Mouse (Mus musculus): ENCODE measurements around the gene Prph.
"Not testable (repeated sequence)": the region's sequence is repeated elsewhere in the genome, so short reads cannot be mapped to it uniquely, and the experiment has no call there.

Prph gene

DNA sequence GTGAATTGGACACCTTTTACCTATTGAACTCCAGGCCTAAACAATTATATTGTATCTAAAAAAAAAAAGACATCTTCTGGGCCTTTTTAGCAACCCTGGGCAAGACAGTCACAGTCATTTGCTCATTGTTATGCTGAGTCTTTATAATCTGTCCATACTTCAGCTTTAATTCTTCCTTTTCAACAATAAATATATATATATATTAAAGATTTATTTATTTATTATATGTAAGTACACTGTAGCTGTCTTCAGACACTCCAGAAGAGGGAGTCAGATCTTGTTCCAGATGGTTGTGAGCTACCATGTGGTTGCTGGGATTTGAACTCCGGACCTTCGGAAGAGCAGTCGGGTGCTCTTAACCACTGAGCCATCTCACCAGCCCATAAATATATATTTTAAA lies 21.0 kb downstream of the Prph start:
- DNase-seq (ENCODE audit: low spot score in 2 of 2): not testable (repeated sequence)

DNA sequence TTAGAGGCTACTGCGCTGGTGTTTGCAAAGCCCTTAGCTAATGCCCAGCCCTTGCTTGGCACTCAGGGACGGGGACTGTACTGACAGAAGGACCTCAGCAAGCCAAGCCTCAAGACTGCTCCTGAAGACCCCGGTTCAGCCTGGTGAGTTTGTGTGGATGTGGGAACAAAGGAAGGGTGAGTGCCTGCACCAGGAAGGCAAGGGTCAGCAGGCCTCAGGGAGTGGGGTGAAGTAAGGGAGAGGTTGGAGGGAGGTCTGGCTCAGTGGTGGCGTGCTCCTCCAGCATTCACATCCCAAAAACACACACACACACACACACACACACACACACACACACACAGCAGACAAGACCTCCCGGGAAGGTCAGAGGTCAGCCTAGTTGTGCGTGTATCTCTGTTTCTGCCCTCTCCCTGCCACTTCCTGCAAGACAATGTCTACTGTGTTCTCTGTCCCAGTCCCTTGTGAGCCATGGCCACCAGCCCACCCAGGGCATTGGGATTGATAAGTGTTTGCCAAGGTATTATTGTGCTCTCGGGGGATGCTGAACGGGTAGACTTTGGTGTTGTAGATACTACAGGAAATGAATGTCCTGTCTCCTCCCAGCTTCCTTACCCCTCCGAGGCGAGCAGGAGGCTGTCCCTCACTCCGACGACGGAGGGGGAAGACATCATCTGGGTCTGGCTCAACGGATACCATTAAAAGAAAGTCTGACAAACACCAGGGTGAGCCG lies 23.4 kb downstream of the Prph start:
- DNase-seq (ENCODE audit: low spot score in 2 of 2): no peak

DNA sequence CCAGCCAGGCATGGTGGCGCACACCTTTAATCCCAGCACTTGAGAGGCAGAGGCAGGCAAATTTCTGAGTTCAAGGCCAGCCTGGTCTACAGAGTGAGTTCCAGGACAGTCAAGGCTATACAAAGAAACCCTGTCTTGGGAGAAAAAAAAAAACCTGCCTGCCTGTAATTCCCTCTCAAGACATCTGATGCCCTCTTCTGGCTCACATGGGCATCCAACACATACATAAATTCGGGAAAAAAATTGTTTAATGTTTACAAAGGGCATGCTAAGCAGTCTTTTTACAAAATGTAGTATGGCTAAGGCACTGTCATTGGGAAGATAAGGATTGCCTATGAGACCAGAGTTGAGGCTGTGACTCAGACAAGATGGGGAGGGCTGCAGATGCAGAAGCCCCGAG lies 24.8 kb downstream of the Prph start:
- DNase-seq (ENCODE audit: low spot score in 2 of 2): no peak

DNA sequence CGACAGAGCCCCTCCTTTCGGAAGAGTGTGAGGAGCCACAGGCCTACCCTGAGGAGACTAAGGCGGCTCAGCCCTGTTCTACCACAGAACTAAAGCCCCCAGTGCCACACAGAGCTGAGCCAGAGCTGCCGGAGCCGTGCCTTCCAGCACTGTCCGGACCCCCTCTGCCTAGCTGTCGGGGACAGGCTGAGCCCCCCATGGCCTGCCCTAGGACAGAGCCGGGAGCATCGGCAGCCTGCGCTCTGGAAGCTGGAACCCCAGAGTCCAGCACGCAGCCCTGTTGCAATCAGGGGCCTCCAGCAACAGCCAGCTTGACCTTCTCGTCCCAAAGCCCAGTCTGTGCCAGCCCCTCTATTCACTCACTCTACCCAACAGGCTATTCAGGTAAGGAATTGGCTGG lies 27.3 kb downstream of the Prph start:
- no peak for DNase-seq (ENCODE audit: low spot score in 2 of 2)

DNA sequence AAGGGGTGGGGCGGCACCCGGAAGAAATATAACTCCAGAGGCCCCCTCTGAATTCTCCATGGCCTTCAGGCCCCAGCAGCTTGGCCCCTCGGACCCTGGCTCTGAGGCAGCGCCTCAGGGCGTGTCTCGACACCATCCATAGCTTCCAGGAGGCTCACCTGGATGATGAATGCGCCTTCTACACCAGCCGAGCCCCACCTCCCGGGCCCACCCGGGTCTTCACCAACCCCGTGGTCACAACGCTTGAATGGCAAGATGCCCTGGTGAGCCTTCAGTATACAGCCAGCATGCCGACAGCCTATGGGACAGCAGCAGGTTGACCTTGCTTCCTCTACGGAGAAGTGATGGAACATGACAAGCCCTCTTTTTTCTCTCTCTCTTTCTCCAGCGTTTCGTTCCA lies 27.9 kb downstream of the Prph start:
- no peak for DNase-seq (ENCODE audit: low spot score in 2 of 2)

DNA sequence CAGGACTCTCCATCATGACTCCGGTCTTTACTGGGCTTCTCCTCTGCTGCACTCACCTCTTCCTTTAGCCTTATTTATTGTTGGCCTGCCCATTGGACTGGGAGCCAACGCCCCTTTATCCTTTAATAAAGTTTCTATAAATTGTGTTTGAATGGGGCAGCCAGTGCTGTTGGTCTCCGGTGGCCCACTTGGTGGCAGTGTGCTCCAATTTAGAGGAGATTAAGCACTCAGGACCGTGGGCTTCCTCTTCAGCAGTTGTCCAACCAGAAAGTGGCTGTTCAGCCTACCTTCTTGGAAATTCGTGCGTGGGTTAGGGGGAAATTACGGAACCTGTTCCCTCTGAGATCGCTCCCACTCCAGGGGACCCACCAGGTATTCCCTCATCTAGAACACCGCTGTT lies 28.3 kb downstream of the Prph start:
- peak in 1 of 2 experiments; percentile 52 for DNase-seq (ENCODE audit: low spot score in 2 of 2)

DNA sequence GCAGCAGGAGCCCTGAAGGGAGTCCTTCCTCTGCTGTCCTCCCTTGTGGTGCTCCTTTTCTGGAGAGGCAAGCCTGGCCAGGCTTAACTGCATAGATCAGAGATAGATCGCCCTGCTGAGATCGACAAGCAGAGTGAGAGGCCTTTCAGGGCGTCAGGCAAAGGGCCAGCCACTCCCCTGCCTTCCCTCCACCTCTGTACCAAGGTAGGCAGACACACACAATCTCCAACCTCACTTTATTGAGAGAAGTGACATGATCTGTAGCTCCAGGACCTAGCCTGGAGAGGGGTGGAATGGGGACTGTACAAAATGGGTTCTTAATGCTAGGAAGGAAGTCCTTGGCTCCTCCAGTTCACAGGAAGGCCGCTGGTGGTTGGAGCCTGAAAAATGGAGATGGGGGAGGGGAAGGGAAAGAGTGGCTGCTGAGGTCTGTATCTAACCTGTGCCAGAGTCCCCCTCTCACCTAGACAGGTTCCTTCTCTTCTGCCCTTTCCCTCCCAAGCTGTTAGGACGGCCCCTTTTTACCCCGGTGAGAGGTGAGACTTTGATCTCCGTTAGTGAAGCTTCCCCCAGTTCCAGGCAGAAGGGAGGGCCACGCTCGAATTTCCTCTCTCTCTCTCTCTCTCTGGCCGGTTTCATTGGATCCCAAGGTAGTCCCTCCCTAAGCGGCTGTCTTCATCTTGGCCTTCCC lies 29.0 kb downstream of the Prph start:
- no peak for DNase-seq (ENCODE audit: low spot score in 2 of 2)

DNA sequence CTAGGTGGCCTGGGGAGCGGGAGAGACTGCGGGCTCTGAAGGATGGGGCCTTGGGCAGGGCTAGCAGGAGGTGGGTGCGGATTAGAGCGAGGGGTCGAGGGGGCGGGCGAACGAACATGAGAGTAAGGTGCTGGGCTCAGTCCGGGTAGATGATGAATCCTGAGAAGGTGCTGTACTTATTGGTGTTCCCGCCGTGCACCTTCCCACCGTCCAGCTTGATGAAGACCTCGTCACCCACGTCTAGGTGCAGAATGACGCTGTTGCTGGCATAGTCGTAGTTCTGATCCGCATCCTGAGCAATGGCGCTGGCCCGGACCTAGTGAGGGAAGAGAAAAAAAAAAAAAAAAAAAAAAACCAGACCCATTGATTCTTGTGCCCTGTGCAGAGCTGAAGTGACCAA lies 29.6 kb downstream of the Prph start:
- no peak for DNase-seq (ENCODE audit: low spot score in 2 of 2)

DNA sequence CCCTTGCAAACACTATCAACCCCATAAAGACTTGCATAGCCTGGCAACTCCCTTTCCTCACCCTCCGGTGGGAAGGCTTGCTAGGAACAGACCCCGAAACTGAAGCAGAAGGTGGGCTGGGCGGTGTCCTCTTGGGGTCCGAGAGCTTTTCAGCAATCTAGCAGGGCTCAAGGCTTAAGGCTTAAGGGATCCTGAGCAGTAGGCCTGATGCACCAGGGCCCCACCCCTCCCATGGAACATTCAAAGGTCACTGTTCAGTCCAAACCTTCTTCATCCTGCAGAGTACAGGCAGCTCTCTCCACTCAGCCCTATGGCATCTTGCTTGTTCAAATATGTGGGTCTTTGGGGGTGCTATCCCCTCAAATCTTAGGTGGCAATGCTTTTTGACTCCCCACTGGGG lies 31.0 kb downstream of the Prph start:
- DNase-seq (ENCODE audit: low spot score in 2 of 2): no peak

DNA sequence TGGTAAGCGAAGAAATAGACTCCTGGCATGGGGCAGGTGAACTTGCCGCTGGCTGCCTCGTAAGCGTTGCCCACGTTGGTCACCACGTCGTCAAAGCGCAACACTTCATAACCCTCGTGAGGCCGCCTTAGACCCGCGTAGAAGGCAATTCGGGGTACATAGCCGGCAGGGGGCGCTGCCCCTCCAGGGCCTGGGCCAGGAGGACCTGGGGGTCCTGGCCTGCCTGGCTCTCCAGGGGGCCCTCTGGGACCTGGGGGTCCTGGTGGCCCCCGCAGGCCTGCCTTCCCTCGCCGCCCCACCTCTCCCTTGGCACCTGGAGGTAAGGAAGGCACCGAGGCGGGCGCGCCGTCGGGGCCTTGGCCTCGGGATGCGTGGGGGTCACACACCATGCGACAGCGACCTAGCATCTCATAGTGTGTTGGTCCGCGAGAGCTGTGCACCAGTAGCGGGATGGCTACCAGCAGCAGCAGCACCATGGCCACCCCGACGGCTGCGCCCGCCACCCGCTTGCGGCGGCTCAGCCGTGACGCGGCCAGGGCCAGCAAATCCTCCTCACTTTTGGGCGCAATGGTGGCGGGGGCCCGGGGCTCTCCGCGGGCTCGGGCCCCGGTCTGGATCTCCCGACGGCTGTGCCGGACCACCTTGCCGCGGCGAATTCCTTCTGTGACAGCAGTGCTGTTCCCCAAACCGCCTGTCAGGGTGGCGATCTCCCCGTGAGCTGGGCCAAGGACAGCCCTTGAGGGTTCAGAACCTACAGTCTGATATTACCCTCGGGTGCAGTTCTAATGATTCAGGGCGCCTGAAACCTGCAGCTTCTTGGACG lies 32.5 kb downstream of the Prph start, which contains the start of gene C1ql4:
TSS of gene C1ql4 (minus strand) at position 565 of the 823 bp plus-strand sequence.
- DNase-seq (ENCODE audit: low spot score in 2 of 2): no peak

DNA sequence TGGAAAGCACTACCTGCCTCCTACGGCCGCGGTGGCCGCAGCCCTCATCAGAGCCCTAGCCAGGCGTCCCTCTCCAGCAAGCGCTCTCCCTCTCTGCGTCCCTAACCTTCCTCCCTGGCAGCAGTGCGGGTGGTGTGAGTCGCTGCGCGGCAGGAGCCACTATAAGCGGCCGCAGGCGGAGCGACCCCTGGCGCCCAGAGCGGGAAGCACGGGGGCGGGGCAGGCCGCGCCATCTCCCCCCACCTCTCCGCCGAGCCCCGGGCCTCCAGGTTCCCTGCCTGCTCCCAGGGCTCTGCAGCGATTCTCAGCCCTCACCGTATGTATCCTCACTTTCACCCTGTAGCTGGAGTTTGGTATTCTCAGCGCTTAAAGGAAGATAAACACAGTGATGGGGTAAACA lies 33.3 kb downstream of the Prph start:
- peak; percentile 32 to 50 for DNase-seq (ENCODE audit: low spot score in 2 of 2)

DNA sequence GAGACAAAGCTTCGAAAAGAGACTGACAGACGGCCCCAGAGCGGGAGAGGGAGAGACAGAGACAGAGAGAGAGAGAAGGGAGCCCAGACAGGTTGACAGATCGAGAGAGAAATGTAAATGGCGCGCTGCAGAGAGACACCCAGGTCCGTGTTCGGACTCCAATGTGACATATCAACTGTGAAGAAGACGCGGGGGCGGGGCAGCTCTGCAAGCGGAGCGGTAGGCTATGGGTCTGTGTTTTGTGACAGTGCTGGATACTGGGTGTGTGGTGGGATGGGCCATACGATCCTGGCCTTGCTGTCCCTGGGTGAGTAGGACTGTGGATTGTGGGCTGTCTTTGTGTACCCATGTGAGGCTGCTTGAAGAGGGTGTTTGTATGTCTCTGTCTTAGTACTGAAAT lies 34.1 kb downstream of the Prph start:
- DNase-seq (ENCODE audit: low spot score in 2 of 2): no peak

DNA sequence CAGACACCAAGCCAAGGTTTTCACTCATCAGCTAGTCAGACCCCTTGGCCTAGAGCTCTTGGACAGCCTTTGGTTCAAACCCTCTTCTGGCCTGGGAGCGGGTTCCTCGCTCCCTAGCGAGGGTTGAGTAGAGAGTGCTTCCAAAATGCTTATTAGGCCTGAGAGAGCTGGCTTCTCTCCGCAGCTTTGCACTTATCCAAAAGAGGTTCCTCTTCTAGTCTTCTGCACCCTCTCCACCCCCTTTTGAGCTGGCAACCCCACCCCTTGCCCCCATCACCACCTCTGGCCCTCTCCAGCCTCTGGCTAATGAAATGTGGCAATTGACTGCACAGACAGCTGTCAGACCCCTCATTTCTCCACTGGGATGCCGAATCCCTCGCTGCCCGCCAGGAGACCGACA lies 37.9 kb downstream of the Prph start, which contains the start of gene Dnajc22:
TSS of gene Dnajc22 (plus strand) at position 301 of the 400 bp plus-strand sequence.
- DNase-seq (ENCODE audit: low spot score in 2 of 2): no peak

DNA sequence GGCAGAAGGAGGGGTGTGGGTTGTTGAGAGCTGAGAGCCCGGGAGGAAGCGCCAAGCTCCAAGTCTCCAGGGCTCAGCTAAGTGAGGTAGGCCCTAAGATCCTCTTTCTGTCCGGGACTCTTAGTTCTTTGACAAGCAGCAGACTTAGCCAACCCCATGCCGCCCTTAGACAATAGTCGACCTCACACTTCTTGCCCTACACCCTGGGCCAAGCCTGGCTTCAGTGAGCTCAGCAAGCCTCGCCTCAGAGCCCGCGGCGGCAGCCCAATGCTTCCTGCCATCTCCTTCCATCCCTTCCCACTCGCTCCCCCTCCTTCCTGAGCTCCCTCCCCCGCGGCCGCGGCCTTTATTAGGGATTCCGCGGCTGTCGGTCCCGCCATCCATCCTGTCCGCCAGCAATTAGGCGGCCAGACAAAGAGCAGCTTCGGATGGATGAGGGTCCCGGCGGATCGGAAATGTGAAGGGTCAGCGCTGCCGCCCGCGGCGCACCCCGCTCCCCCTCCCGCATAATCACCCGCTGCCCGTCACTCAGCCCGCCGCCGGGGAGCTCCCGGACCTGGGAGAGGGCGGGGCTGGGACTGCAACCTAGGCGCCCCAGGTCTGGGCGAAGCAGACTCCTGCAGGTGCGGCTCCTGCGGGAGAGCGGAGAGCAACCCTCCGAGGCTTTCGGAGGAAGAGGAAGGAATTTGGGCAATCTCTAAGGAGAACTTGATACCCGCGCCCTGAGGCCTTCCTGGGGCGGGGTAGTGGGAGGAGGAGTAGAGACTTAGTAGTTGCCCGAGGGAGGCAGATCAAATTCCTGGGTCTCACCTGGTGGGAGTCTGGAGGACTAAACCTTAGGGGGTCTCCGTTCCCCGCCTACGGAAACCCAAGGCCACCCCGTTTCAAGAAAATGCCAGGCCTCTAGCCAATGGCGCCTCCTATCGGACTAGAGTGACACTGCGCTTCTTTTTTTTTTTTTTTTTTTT lies 38.6 kb downstream of the Prph start:
- no peak for DNase-seq (ENCODE audit: low spot score in 2 of 2)

DNA sequence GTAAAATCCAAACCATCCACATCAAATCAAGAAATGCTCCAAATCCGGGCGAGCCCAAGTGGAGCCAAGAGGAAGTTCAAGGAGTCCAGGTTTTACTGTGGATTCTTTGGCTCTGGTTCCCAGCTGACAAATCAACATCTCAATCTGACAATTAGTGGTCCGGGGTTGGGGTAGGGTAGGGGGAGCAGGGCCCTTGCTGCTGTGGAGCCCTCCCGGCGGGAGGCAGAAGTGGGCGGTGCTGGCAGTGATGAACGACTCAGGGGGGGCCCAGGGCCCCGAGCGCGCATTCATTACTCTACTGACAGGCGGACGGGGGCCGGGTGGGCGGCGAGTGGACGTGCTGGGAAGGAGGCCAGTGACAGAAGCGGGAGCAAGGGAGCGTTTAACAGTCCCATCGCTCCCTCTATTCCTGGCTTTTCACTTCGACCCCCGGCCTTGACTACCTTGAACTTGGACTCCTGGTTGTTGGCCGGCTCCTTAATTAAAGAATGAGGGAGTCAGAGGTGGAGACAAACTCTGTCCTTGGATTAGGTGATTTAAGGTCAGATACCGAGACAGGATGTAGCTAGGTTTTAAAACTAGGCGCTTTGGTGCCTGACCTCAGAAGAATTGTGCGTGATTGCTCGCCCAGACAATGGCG lies 39.8 kb downstream of the Prph start:
- no peak for DNase-seq (ENCODE audit: low spot score in 2 of 2)

DNA sequence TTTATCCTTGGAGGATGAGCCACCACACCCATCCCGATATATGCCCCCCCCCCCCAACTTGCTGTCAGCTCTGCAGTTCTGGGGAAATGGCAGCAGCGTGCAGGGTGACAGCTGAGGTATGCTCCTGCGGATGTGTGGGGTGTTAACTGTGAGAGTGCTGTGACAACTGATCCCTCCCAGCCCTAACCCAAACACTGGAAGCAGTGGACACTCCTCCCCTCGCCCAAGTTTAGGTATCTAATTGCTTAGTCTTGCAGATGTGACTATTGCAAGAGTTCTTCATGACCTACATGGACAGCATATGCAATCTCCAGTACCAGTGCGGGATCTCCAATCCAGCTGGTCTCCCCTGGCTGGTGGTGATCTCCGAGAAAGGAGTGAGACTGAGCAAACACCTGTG lies 40.4 kb downstream of the Prph start:
- DNase-seq (ENCODE audit: low spot score in 2 of 2): no peak

DNA sequence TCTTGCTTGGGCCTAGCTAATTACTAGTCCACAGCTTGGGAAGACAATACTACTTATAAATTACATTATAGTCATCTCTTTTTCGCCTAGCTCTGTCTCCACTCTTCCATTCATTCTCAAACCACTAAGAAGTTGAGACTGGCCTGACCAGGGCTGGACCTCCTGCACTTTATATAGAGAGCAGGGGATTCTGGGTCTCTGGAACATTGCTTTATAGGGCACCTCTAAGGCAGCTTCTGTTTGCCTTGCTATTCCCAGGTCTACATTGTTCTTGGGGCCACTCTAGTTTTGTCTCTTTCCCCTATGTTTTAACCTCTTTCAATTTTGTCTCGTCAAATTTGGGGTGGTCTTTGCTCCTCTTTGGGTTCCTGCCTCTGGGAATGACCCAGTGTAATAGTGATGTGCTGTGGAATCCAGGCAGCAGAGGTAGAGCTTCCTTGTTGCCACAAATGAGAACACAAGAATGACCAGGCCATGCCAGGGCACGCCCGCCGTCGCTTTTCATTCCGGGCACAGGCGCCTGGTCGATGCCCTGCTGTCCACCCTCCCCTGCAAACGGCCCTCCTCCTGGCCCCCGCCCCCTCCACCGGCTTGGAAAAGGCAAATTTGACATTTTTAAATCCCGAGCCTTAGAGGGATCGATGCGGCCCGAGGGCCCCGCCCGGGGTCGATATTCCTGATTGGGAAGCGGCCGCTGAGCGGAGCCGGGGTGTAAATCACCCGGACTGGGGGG lies 41.3 kb downstream of the Prph start:
- no peak for DNase-seq (ENCODE audit: low spot score in 2 of 2)

DNA sequence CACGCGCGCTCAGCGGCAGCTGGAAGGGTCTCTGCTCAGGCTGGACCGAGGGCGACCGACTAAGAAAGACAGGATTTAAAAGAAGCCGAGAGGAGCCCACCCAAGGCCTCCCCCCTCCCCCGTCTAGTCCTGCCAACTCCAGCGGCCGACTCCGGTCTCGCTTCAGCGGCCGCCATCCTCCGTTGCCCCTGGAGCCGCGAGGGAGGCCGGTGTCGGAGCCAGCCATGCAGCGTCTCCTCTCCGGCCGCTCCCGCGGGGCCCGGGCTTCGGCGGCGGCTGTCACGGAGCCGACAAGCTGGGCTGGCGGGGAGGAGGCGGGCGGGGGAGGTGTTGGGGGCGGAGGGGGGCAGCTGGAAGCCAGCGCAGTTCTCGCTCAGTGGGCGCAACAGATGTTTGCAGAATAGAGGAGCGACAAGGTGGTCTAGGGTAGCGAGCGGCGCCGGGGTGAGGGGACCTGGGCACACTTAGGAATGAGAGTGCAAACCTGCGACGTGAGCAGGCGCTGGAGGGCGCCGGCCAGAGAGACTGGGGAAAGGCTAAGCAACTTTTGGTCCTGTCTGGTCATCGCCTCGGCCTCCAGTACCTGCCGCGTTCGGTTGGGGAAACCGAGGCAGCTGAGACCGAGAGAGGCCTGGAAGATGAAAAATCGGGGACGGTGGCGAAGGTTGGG lies 42.0 kb downstream of the Prph start:
- DNase-seq (ENCODE audit: low spot score in 2 of 2): no peak

DNA sequence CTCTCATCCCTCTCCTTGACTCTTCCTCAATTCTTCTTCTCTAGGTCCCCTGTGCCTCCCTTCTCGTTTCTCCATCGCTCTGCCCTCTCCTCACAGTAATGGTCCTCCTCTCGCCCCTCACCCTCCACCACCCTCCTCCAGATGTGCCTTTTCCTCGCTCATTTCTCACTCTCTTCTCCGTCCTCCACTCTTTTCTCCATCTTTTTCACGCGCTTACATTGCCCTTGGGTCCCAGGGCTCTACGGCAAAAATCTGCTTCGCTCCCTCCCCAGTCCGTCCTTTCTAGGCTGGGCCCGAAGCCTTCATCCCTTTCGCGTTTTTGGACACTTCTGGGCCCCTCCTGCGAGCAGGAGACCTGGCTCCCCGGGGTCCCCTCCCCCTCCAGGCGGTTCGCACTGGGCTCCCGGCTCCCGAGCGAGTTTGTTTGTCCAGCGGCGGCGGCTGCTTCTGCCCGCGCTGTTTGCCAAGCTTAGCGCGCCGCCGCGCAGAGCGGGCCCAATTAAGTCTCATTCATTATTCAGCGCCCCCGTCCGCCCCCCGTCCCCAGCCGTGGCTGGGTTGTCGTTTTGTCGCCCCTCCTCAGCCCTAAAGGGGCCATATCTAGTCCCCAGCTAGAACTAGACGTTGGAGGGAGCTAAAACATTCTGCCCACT lies 43.0 kb downstream of the Prph start:
- no peak for DNase-seq (ENCODE audit: low spot score in 2 of 2)
